Mouse (Mus musculus) intestine, postnatal 0 days (tissue): ENCODE data around the gene Slamf9. TPM values are rescaled to one million over a fixed set of nuclear protein-coding genes. Genes with fewer than 3 reads are reported as not detected.
A peak's percentile ranks its signal among the peaks of the same experiment; 100 is the strongest.

Source experiments
- ATAC-seq: fragments of 200-750 bp; cut with Nextera tagmentation; 2 replicates; pipeline ENCODE4 v1.8.0; 2017; ENCODE audit warnings: mild to moderate bottlenecking, moderate TSS enrichment, moderate library complexity
- H3K27ac ChIP-seq: fragments of 300-500 bp; sonication (generic); 2 replicates; pipeline ENCODE4 v1.5.1; 2014; ENCODE audit warnings: mild to moderate bottlenecking, low read depth, low read length, moderate library complexity
- H3K27me3 ChIP-seq: fragments of 300-500 bp; sonication (generic); replicated peaks from 2 replicates; pipeline ENCODE4 v1.6.1; 2014; ENCODE audit warnings: low read length, mixed read lengths; ENCODE audit not compliant: control insufficient read depth, insufficient read depth
- H3K36me3 ChIP-seq: fragments of 300-500 bp; sonication (generic); 2 replicates; pipeline ENCODE4 v1.6.1; 2014; ENCODE audit warnings: mild to moderate bottlenecking, moderate library complexity; ENCODE audit not compliant: control insufficient read depth, insufficient read depth
- H3K4me1 ChIP-seq: fragments of 300-500 bp; sonication (generic); replicated peaks from 2 replicates; pipeline ENCODE4 v1.6.1; 2014; ENCODE audit warnings: antibody characterized with exemption, low read length, mixed read lengths; ENCODE audit not compliant: control insufficient read depth, insufficient read depth
- H3K4me2 ChIP-seq: fragments of 300-500 bp; sonication (generic); replicated peaks from 2 replicates; pipeline ENCODE4 v1.6.1; 2014; ENCODE audit warnings: low read depth, mild to moderate bottlenecking, moderate library complexity
- H3K4me3 ChIP-seq: fragments of 300-500 bp; sonication (generic); 2 replicates; pipeline ENCODE4 v1.5.1; 2014; ENCODE audit warnings: low read depth, low read length
- H3K9ac ChIP-seq: fragments of 300-500 bp; sonication (generic); 2 replicates; pipeline ENCODE4 v1.6.1; 2014; ENCODE audit warnings: mild to moderate bottlenecking, low read depth, low read length
- H3K9me3 ChIP-seq: fragments of 300-500 bp; sonication (generic); 2 replicates; pipeline ENCODE4 v1.6.1; 2016; ENCODE audit warnings: mixed run types; ENCODE audit not compliant: control insufficient read depth
- CTCF ChIP-seq: sonication (generic); IDR thresholded peaks from 2 replicates; pipeline ENCODE4 v1.5.1; 2016; ENCODE audit warnings: low read depth, mild to moderate bottlenecking, control low read depth, antibody characterized with exemption, moderate library complexity
- WGBS: fragments of 180-500 bp; shearing (Covaris S2); extraction: QIAGEN DNeasy Blood & Tissue Kit; methylation state at CpG from one replicate; pipeline ENCODE4 v1.1.7; 2014; 5-methylcytosine and 5-hydroxymethylcytosine counted together
- polyA plus RNA-seq: library from polyadenylated mRNA; unstranded; fragments of >200 nt; fragmentation: Nextera tagmentation; extraction: Ambion mirVana; gene quantifications from 2 replicates; pipeline ENCODE4 v1.2.1, GENCODE M21; 2015

The Slamf9 gene
- 1.8 and 2.1 TPM in 2 replicates for polyA plus RNA-seq

GRCm38 (mm10) chr1:172475054-172475741, at the start of gene Slamf9:
Gene Slamf9, plus strand, starts transcription at chr1:172475358.
- peak; percentile 55; the same call in 1 of the 2 replicates for ATAC-seq
- no peak within 1 kb of the TSS for H3K9ac ChIP-seq

GRCm38 (mm10) chr1:172426419-172426818, 48.7 kb upstream of the Slamf9 start:
- Histone ChIP-seq H3K4me1 (peaks cover 1% of the 10 kb centered on the region; the same call in 1 of the 2 replicates), H3K9ac (no peak overlapping the region), H3K9me3 (no peaks in the 10 kb centered on the region), H3K4me2 (no peak overlapping the region), H3K27me3 (no peaks in the 10 kb centered on the region), H3K27ac (no peak overlapping the region), H3K36me3 (no peaks in the 10 kb centered on the region), H3K4me3 (no peak overlapping the region)
- no peak for TF ChIP-seq CTCF
- WGBS: 50% methylated on average over 1 of the region's 1 CpGs
- ATAC-seq: no peak

More at GRCm38 (mm10) chr1:172475054-172475741, at the start of gene Slamf9:
- Histone ChIP-seq H3K27ac (no peak within 1 kb of the TSS), H3K4me1 (0 out of 2 replicates have a peak, but pooled peaks cover 5% of the 10 kb centered on the region), H3K27me3 (no peaks in the 10 kb centered on the region), H3K4me2 (no peak within 1 kb of the TSS), H3K36me3 (no peaks in the 10 kb centered on the region), H3K9me3 (no peaks in the 10 kb centered on the region), H3K4me3 (no peak within 1 kb of the TSS)
- WGBS: 31% methylated on average over 7 of the region's 7 CpGs
- no peak for TF ChIP-seq CTCF

- Histone ChIP-seq H3K4me1 (peaks cover 12% of the 10 kb centered on the region), H3K36me3 (no peaks in the 10 kb centered on the region), H3K4me3 (no peak overlapping the region), H3K4me2 (no peak overlapping the region), H3K9me3 (no peaks in the 10 kb centered on the region), H3K27me3 (no peaks in the 10 kb centered on the region), H3K9ac (no peak overlapping the region), H3K27ac (no peak overlapping the region)
- 90% methylated on average over 3 of the region's 3 CpGs for WGBS
- no peak for TF ChIP-seq CTCF
- no peak for ATAC-seq
These were observed 47.3 kb upstream of the Slamf9 start for GRCm38 (mm10) chr1:172427841-172428240.

DNA sequence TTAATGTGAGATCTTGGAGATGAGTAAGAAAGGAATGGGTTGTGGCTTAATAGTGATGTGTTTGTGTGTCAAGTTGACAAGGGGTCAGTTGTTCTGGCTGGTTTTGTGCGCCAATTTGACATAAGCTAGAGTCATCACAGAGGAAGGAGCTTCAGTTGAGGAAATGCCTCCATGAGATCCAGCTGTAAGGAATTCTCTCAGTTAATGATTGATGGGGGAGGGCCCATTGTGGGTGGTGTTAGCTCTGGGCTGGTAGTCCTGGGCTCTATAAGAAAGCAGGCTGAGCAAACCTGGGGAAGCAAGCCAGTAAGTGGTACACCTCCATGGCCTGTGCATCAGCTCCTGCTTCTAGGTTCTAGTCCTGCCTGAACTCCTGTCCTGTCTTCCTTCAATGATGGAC, 46.5 kb upstream of the Slamf9 start:
- Histone ChIP-seq H3K36me3 (no peaks in the 10 kb centered on the region), H3K9me3 (no peaks in the 10 kb centered on the region), H3K4me1 (peaks cover 12% of the 10 kb centered on the region), H3K4me2 (no peak overlapping the region), H3K4me3 (no peak overlapping the region), H3K9ac (no peak overlapping the region), H3K27me3 (no peaks in the 10 kb centered on the region), H3K27ac (no peak overlapping the region)
- no peak for TF ChIP-seq CTCF
- ATAC-seq: peak; percentile 36; the same call in 1 of the 2 replicates
- 44% methylated on average over 1 of the region's 1 CpGs for WGBS

GRCm38 (mm10) chr1:172430731-172431220, 44.4 kb upstream of the Slamf9 start:
- Histone ChIP-seq H3K9ac (no peak overlapping the region), H3K27ac (peak overlapping the region; percentile 46), H3K4me3 (no peak overlapping the region), H3K4me2 (no peak overlapping the region), H3K36me3 (no peaks in the 10 kb centered on the region), H3K27me3 (no peaks in the 10 kb centered on the region), H3K9me3 (no peaks in the 10 kb centered on the region), H3K4me1 (peaks cover 12% of the 10 kb centered on the region)
- ATAC-seq: no peak
- peak; percentile 39 for TF ChIP-seq CTCF
- 53% methylated on average over 9 of the region's 9 CpGs for WGBS

DNA sequence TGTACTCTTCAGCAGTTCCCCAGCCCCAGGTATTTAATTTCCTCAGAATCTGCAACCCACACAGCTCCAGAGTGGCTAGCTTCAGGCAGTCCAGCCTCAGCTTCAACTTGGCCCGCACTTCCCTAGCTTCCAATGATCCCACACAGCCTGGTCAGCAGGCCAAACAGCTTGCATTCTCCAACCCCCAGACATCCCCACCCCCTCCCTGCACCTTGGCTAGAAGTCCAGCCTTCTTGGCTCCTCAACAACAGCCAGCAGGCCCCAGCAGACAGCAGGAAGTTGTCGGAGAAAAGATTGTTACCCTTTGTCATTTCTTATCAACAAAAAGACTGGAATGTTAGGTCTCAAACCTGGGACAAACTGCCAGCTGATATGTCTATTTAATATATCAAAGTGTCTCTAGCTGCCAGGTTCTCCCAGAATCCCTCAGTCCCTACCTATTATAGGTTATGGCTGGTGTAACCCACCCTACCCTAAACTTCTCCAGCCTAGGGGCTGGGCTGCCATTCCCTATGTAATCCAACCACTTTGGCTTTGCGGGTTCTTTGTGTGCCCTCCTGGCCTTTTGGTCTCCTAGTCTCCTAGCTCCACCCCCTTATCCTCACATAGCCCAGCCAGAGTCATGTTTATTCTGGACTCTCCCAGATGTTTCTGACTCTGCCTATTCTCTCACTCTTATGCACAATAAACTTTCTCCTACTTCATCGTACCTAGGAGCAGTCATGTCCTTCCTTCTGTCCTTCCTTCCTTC, 43.1 kb upstream of the Slamf9 start:
- ATAC-seq: peak; percentile 68
- no peaks in the 10 kb centered on the region for H3K27me3 ChIP-seq
- no peak overlapping the region; the same call in 1 of the 2 replicates for H3K4me2 ChIP-seq
- peak overlapping the region; percentile 58 for H3K27ac ChIP-seq
- H3K4me1 ChIP-seq: peaks cover 12% of the 10 kb centered on the region
- H3K9ac ChIP-seq: no peak overlapping the region
- TF ChIP-seq CTCF: no peak
- no peaks in the 10 kb centered on the region for H3K36me3 ChIP-seq
- no peaks in the 10 kb centered on the region for H3K9me3 ChIP-seq
- no peak overlapping the region for H3K4me3 ChIP-seq
- 10% methylated on average over 4 of the region's 4 CpGs for WGBS
